Mouse (Mus musculus): Measurements from ENCODE around the gene Arhgef3. TPM values are rescaled to one million over a fixed set of nuclear protein-coding genes. Genes with fewer than 3 reads are reported as not detected.

The Arhgef3 gene
- polyA plus RNA-seq, 1 experiment = 2.6 TPM

DNA sequence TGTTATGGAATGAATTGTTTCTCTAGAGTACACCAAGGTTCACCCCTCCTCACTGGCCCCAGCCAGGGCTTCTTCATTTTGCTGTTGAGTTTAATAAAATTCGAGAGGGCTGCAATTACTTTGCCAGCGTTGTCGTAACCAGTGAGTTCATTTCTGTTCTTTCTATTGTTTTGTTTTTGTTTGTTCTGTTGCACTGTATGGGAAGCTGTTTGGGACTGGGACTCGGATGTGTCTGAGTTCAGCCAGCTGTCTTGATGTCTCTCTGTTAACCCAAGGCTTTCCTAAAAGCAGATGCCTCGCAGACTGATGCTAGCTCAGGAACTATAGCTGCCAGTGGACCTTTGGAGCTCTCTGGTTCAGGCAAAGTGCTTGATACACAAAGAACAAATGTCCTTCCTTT is 237.8 kb downstream of the Arhgef3 start:
- Histone ChIP-seq H3K4me3 (ENCODE audit: low read depth, low read length) (no peak overlapping the region), H3K36me3 (ENCODE audit: control insufficient read depth, insufficient read depth, low read length, poor library complexity, severe bottlenecking) (no peaks in the 10 kb centered on the region), H3K9ac (ENCODE audit: low read depth, poor library complexity, severe bottlenecking) (no peak overlapping the region), H3K4me1 (ENCODE audit: control insufficient read depth, insufficient read depth, low read length) (peaks cover 8% of the 10 kb centered on the region), H3K27ac (ENCODE audit: insufficient read depth, low read length) (no peak overlapping the region), H3K27me3 (ENCODE audit: control insufficient read depth, insufficient read depth, low read length, poor library complexity, severe bottlenecking) (no peaks in the 10 kb centered on the region), H3K9me3 (replicated peaks; ENCODE audit: control insufficient read depth, insufficient read depth, low read length, poor library complexity, severe bottlenecking) (no peaks in the 10 kb centered on the region)
- no peak for TF ChIP-seq POLR2A (IDR thresholded peaks at IDR 0.05; ENCODE audit: insufficient read depth, low read length)
- TF ChIP-seq EP300 (IDR thresholded peaks at IDR 0.05; ENCODE audit: insufficient read depth, low read depth, low read length) = no peak
- TF ChIP-seq CTCF (IDR thresholded peaks at IDR 0.05; ENCODE audit: low read depth, low read length) = no peak

DNA sequence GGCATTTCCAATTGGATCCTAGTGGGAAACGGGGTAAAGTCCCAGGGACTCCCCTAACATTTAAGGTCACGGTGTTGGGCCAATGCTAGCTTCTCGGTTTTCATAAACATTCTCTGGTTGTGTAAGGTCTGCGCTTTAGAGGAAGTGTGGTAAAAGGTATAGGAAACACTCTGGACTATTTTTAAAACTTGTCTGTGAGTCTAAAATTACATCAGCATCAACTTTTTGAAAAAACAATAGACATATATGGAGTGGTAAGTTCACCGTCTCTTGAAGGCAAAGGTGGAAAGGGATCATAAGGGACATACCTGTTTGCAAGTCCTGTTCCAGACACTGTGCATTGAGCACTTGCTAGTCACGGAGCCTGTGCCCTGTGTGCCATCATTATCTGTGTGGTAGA is 240.5 kb downstream of the Arhgef3 start:
- Histone ChIP-seq H3K36me3 (ENCODE audit: control insufficient read depth, insufficient read depth, low read length, poor library complexity, severe bottlenecking) (no peaks in the 10 kb centered on the region), H3K9ac (ENCODE audit: low read depth, poor library complexity, severe bottlenecking) (no peak overlapping the region), H3K4me3 (ENCODE audit: low read depth, low read length) (no peak overlapping the region), H3K9me3 (replicated peaks; ENCODE audit: control insufficient read depth, insufficient read depth, low read length, poor library complexity, severe bottlenecking) (no peaks in the 10 kb centered on the region), H3K4me1 (ENCODE audit: control insufficient read depth, insufficient read depth, low read length) (peaks cover 4% of the 10 kb centered on the region), H3K27ac (ENCODE audit: insufficient read depth, low read length) (no peak overlapping the region), H3K27me3 (ENCODE audit: control insufficient read depth, insufficient read depth, low read length, poor library complexity, severe bottlenecking) (no peaks in the 10 kb centered on the region)
- TF ChIP-seq POLR2A (IDR thresholded peaks at IDR 0.05; ENCODE audit: insufficient read depth, low read length) (no peak), CTCF (IDR thresholded peaks at IDR 0.05; ENCODE audit: low read depth, low read length) (no peak), EP300 (IDR thresholded peaks at IDR 0.05; ENCODE audit: insufficient read depth, low read depth, low read length) (no peak)

DNA sequence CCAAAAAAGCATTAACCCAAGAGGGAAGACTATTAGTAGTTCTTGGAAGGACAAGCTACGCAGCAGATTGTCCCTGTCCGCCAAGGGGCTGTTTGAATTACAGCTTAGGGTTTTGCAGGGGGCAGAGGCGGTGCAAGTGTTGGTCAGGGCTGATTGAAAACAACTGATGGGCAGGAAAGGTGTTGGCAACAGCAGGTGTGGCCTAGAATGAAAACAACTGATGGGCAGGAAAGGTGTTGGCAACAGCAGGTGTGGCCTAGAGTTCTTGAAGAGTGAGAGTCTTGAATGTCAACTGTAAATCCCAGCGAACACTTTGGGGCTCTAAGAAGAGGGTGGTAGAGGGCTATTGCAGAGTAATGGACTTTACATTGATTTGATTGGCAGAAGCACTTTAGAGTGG is 241.2 kb downstream of the Arhgef3 start:
- Histone ChIP-seq H3K9me3 (replicated peaks; ENCODE audit: control insufficient read depth, insufficient read depth, low read length, poor library complexity, severe bottlenecking) (no peaks in the 10 kb centered on the region), H3K4me1 (ENCODE audit: control insufficient read depth, insufficient read depth, low read length) (peaks cover 2% of the 10 kb centered on the region), H3K36me3 (ENCODE audit: control insufficient read depth, insufficient read depth, low read length, poor library complexity, severe bottlenecking) (no peaks in the 10 kb centered on the region), H3K27ac (ENCODE audit: insufficient read depth, low read length) (no peak overlapping the region), H3K27me3 (ENCODE audit: control insufficient read depth, insufficient read depth, low read length, poor library complexity, severe bottlenecking) (no peaks in the 10 kb centered on the region), H3K9ac (ENCODE audit: low read depth, poor library complexity, severe bottlenecking) (no peak overlapping the region), H3K4me3 (ENCODE audit: low read depth, low read length) (no peak overlapping the region)
- TF ChIP-seq POLR2A (IDR thresholded peaks at IDR 0.05; ENCODE audit: insufficient read depth, low read length) (no peak), CTCF (IDR thresholded peaks at IDR 0.05; ENCODE audit: low read depth, low read length) (no peak), EP300 (IDR thresholded peaks at IDR 0.05; ENCODE audit: insufficient read depth, low read depth, low read length) (no peak)

DNA sequence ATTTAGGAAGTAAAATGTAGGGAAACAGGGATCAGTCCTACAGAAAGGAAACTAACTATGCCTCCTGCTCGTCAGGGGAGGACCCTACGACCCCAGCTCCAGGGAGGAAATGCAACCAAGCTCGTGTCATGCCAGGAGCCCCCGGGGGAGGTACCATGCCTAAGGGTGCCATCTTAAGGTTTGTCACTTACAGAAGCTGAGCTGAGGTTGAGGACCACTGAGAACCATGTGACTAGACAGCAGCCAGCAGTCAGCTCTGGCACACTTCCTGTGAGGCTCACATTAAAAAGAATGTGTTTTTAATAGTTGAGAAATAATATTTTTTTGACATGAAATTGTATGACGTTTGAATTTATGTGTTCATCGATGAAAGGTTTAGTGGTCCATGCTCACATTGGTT is 242.4 kb downstream of the Arhgef3 start:
- Histone ChIP-seq H3K4me3 (ENCODE audit: low read depth, low read length) (no peak overlapping the region), H3K27ac (ENCODE audit: insufficient read depth, low read length) (no peak overlapping the region), H3K9me3 (replicated peaks; ENCODE audit: control insufficient read depth, insufficient read depth, low read length, poor library complexity, severe bottlenecking) (no peaks in the 10 kb centered on the region), H3K27me3 (ENCODE audit: control insufficient read depth, insufficient read depth, low read length, poor library complexity, severe bottlenecking) (no peaks in the 10 kb centered on the region), H3K36me3 (ENCODE audit: control insufficient read depth, insufficient read depth, low read length, poor library complexity, severe bottlenecking) (no peaks in the 10 kb centered on the region), H3K9ac (ENCODE audit: low read depth, poor library complexity, severe bottlenecking) (no peak overlapping the region), H3K4me1 (ENCODE audit: control insufficient read depth, insufficient read depth, low read length) (peaks cover 2% of the 10 kb centered on the region)
- TF ChIP-seq EP300 (IDR thresholded peaks at IDR 0.05; ENCODE audit: insufficient read depth, low read depth, low read length) (no peak), CTCF (IDR thresholded peaks at IDR 0.05; ENCODE audit: low read depth, low read length) (no peak), POLR2A (IDR thresholded peaks at IDR 0.05; ENCODE audit: insufficient read depth, low read length) (no peak)

DNA sequence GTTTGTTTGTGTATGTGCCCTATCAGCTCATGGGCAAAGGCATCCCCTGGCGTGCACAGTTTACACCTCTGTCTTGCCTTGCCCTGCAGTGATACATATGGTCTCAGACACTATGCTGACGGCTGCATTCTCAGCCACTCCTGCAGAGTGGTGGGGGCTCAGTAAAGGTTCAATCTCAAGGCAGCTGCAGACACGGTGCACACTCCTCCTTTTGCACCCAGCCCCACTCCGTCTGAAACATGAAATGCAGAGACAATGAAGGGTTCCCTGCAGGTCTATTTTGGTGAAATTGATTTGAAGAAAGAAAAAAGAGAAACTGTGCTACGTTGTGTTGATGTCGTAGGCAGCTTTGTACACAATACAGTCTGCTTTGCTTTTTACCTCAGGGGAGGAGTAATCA is 243.5 kb downstream of the Arhgef3 start:
- H3K4me1 ChIP-seq (ENCODE audit: control insufficient read depth, insufficient read depth, low read length) = peaks cover 2% of the 10 kb centered on the region
- H3K27ac ChIP-seq (ENCODE audit: insufficient read depth, low read length) = no peak overlapping the region
- H3K9ac ChIP-seq (ENCODE audit: low read depth, poor library complexity, severe bottlenecking) = no peak overlapping the region
- no peaks in the 10 kb centered on the region for H3K27me3 ChIP-seq (ENCODE audit: control insufficient read depth, insufficient read depth, low read length, poor library complexity, severe bottlenecking)
- H3K4me3 ChIP-seq (ENCODE audit: low read depth, low read length) = no peak overlapping the region
- TF ChIP-seq CTCF (IDR thresholded peaks at IDR 0.05; ENCODE audit: low read depth, low read length) (no peak), POLR2A (IDR thresholded peaks at IDR 0.05; ENCODE audit: insufficient read depth, low read length) (no peak), EP300 (IDR thresholded peaks at IDR 0.05; ENCODE audit: insufficient read depth, low read depth, low read length) (no peak)
- no peaks in the 10 kb centered on the region for H3K36me3 ChIP-seq (ENCODE audit: control insufficient read depth, insufficient read depth, low read length, poor library complexity, severe bottlenecking)
- no peaks in the 10 kb centered on the region for H3K9me3 ChIP-seq (replicated peaks; ENCODE audit: control insufficient read depth, insufficient read depth, low read length, poor library complexity, severe bottlenecking)

DNA sequence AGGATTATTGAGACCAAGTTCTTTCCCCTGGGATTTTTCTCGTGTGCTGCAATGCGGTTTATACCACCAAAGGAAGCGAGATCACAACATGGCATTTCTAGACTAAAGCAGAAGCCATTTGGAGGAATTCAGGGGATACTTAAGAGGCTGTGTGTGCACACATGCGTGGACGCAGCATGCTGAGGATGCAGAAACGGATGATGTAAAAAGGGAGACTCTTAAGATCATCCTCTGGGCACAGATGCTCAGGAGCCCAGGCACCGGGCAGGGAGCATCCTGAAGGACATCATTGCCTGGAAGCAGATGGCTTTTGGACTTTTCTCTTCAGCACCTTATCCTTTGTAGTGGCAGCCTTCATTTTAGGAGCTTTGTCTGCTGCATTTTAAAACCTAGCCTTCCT is 246.2 kb downstream of the Arhgef3 start:
- no peak for TF ChIP-seq CTCF (IDR thresholded peaks at IDR 0.05; ENCODE audit: low read depth, low read length)
- TF ChIP-seq EP300 (IDR thresholded peaks at IDR 0.05; ENCODE audit: insufficient read depth, low read depth, low read length) = no peak
- TF ChIP-seq POLR2A (IDR thresholded peaks at IDR 0.05; ENCODE audit: insufficient read depth, low read length) = no peak
- Histone ChIP-seq H3K4me3 (ENCODE audit: low read depth, low read length) (no peak overlapping the region), H3K27ac (ENCODE audit: insufficient read depth, low read length) (no peak overlapping the region), H3K9ac (ENCODE audit: low read depth, poor library complexity, severe bottlenecking) (no peak overlapping the region), H3K4me1 (ENCODE audit: control insufficient read depth, insufficient read depth, low read length) (peaks cover 2% of the 10 kb centered on the region), H3K36me3 (ENCODE audit: control insufficient read depth, insufficient read depth, low read length, poor library complexity, severe bottlenecking) (no peaks in the 10 kb centered on the region), H3K27me3 (ENCODE audit: control insufficient read depth, insufficient read depth, low read length, poor library complexity, severe bottlenecking) (no peaks in the 10 kb centered on the region), H3K9me3 (replicated peaks; ENCODE audit: control insufficient read depth, insufficient read depth, low read length, poor library complexity, severe bottlenecking) (no peaks in the 10 kb centered on the region)
